Mouse (Mus musculus) cerebellum, postnatal 14 days (tissue): ENCODE data around the gene Sftpd.

Source experiments
- DNase-seq, 2 experiments: peaks; one replicate each; pipeline ENCODE4 v3.0.0; 2021; ENCODE audit warnings: mixed read lengths in 2 of 2

Sftpd gene

GRCm38 (mm10) chr14:41185059-41185821 is at the start of gene Sftpd:
TSS of gene Sftpd (minus strand) at chr14:41185149.
- DNase-seq, result no peak

DNA sequence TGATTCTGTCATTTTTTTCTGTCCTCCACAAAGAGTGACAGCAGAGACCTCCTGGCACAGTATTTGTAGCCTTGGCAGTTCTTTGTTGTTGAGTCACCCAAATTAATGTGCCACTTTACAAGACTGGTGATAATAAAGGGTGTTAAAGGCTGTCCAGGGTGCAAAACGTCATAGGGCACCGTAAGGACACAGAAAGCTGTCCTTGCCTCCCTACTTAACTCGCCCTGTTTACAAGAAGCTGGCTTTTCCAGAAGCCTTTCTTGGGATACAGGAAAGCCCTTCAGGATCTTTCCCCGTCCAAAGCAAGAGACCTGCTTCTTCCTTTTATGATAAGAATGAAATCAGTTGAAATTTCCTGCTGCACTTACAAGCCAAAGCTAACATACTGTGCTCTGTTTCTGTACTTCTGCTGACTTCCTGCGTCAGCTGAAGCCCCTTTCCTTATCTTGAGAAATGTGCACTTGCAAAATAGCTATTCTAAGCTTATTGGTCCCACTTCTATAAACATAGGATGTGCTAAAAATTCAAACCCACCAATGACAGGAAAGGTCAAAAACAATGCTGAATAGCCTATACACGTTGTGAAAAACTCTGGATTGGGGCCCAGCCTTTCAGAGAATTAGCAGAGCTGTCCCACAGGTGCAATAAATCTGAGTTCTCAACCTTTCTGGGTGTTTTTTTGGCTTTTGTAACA is 13.2 kb upstream of the Sftpd start:
- DNase-seq, result no peak

DNA sequence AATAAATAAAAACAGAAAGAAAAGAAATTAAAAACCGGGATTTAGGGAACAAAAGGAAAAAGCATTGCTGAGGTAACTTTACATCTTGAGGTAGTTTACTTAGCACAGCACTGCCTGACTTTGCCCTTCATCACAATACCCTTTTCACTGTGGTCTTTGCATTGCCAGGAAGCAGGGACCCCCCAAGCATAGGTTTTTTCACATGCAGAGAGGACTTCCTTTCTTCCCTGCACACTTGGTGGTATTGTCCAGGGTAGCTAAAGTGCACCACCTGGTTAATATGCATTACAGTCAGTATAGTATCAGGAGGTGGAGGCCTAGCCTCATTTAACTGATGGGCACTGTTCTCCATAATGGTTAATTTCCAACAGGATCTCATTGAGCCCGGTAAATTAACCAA is 4.5 kb upstream of the Sftpd start:
- DNase-seq, result no peak

- DNase-seq, result no peak
Observed at GRCm38 (mm10) chr14:41174802-41175201, 10.1 kb downstream of the Sftpd start.

- DNase-seq, result no peak
Observed at GRCm38 (mm10) chr14:41170514-41170913, 14.4 kb downstream of the Sftpd start.

DNA sequence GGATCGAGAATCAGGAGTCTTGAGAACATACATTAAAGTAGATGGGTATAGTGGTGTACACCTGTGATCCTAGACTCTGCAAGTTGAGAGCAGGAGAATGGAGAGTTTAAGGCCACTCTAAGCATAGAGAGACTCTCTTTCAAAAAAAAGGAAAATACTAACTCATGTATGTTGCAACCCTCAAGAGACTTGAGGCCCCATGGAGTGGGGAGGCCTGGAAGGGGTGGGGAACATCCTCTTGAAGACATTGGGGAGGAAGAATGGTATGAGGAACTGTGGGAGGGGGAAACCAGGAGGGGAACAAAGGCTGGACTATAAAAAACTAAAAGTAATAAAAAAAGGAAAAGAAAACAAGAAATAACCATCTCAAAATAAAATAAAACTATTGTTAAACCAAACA is 16.4 kb downstream of the Sftpd start:
- DNase-seq, result no peak

DNA sequence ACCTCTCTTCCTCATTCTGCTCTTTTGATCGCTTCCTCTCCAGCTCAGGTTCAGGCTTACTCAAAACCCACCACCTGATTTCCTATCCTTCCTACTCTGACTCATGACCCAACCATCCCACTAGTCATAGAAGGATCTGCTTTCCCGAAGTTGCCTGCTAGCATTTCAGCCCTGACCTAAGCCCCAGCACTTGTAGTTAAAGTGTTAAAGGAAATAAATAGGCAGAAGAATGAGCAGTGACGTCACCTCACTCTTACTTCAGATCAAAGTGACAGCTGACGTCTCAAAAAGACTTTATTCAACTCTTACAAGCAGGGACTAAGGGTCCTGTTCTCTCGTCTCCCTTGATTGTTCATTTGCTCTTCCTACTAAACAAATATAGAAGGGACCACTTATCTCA is 17.7 kb downstream of the Sftpd start:
- no peak for DNase-seq

DNA sequence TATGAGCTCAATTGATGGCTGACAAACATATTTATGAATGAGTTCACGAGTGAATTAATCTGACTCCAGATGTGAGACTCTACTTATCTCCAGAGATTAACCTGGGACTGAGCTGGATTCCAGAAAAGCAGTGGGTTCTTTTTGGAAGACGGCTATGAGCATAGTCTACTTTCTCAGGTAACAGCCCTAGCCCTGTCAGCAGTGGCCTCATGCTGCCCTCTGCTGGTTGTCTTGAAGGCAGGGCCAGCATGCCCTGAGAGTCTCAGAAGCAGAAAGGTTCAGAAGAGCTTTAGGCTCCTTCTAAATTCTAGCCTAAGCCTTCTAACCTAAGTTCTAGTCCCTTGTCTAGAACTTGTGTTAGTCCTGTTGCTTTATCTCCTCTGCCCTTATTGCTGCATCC is 22.3 kb downstream of the Sftpd start:
- peak; percentile 52 to 68 for DNase-seq

GRCm38 (mm10) chr14:41160743-41161142 is 24.2 kb downstream of the Sftpd start:
- DNase-seq, result no peak

DNA sequence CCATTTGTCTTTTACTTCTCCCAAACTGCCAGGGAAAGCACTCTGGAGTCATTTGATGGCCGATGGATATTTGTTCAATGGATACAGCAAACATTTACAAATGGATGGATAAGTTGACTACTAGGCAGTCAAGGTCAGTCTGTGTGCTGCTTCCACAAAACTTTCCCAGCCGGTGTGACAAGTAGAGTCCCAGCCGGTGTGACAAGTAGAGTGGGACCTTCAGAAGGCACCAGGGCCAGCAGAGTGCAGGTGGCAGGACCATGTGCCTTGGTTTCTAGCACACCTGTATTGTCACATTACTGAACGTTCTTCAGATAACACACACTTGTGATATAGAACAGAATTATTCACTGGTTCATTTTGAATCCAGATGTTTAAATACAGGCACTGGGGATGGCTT is 24.9 kb downstream of the Sftpd start:
- DNase-seq, result no peak

DNA sequence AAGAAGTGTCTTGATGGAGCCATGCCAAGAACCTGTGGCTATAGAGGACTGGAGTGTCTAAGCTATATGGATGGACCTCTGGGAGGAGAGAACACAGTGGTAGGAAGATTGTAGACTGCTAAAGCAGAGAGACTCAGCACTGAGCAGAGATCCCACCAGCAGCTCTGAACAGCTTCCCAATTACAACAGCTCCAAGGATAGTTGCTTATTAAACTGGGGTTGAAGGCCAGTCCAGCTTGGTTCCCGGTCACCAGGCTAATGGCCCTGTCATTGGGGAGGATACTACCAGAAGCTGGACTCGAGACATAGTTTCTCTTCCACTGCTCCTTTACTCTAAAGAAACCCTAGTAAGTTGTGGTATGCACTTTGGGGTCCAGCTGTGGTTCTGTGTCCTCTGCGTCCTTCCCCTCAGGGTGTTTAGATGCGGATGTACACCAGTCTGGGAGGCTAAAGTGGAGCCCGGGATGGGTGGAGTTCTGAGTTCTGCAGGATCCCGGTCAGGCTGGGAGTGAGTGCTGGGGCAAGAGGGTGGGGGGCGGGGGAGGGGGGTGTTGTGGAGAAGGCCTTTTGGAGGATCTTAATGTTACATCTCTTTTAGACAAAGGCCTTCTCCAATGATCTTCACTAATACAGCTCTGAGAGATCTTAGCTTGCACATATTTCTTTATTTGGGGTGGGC is 33.6 kb downstream of the Sftpd start, which contains the start of gene Mbl1:
Gene Mbl1 (plus strand): TSS at position 239 of the 679 bp plus-strand sequence.
- DNase-seq, result no peak

GRCm38 (mm10) chr14:41147356-41147755 is 37.6 kb downstream of the Sftpd start:
- DNase-seq, result peak; percentile 25 to 31

DNA sequence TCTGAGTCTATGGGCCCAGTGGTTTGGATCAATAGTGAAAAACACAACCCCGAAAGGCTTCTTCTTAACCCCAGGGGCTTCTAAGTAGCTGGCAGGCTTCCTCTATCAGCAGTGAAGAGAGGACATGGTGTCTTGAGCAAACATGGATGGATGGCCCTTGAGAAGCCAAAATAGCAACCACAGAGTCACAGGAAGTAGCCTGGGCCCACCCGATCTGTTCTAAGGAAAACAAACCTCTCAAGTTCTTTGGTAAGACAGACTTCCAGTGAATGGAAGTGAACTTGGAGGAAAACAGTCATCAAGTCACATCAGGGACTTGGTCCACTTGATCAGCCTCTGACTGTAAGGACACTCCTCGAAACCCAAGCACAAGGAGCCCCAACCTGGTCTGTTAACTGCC is 38.0 kb downstream of the Sftpd start:
- DNase-seq, result no peak

- DNase-seq, result no peak
Observed at GRCm38 (mm10) chr14:41146035-41146434, 38.9 kb downstream of the Sftpd start.

GRCm38 (mm10) chr14:41140686-41141085 is 44.3 kb downstream of the Sftpd start:
- DNase-seq, result no peak

- DNase-seq, result no peak
Observed at GRCm38 (mm10) chr14:41137006-41137405, 47.9 kb downstream of the Sftpd start.

DNA sequence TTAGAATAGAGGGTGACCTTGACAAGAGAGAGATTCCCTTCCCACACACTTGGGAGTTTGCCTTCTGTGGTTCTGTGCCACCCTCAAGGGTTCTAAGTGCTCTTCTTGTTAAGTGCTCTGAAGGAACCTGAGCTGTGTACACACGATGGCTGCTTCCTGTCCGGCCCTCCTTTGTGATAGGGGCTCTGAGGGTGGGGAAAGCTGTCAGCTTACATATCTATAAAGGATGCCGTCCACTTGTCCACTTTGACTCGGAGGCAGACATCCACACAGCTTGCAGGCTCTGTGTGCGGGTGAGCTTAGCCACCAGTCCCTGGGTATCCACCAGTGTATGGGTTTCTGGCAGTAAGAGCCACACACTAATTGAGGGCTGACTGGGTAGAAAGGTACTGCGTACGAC is 53.4 kb downstream of the Sftpd start, which contains the start of gene Sftpa1:
Gene Sftpa1 (plus strand): TSS at position 243 of the 400 bp plus-strand sequence.
- DNase-seq, result no peak

DNA sequence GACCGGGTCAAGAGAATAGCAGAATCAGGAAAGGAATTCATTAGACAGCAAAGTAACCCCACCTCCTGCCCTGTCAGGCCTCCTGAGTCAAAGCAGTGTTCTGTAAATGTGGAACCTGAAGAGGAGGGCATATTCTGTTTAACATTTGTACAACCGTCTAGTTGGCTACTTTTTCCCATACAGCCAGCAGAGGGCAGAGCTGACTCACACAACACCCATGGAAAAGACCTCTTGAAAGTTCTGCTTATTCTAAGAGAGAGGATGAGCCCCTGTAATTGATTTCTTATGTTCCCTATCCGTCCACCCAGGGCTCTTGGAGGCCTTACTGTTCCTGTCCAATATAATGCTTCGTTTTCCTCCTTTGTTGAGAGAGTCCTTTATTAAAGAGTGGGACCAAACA is 57.0 kb downstream of the Sftpd start:
- peak; percentile 22 to 35 for DNase-seq

- DNase-seq, result no peak
Observed at GRCm38 (mm10) chr14:41124683-41125082, 60.3 kb downstream of the Sftpd start.
